Mouse (Mus musculus) bone marrow, adult 2 months (tissue): ENCODE measurements at regions not wholly inside any gene's neighbourhood (a gene's known extent, or its start where the extent isn't known, plus 50 kb on each side); places are given as distances from the start of the nearest gene placed in this dataset.

Source experiments
- CTCF ChIP-seq: fragments of 200-500 bp; IDR thresholded peaks from 2 replicates; pipeline ENCODE4 v1.5.1; 2011; ENCODE audit warnings: low read length, control low read depth; ENCODE audit not compliant: control insufficient read depth, insufficient read depth
- POLR2A ChIP-seq: fragments of 200-500 bp; IDR thresholded peaks from 2 replicates; pipeline ENCODE4 v1.6.1; 2011; ENCODE audit warnings: low read depth, mild to moderate bottlenecking, control low read depth, low read length, borderline replicate concordance; ENCODE audit not compliant: control insufficient read depth

DNA sequence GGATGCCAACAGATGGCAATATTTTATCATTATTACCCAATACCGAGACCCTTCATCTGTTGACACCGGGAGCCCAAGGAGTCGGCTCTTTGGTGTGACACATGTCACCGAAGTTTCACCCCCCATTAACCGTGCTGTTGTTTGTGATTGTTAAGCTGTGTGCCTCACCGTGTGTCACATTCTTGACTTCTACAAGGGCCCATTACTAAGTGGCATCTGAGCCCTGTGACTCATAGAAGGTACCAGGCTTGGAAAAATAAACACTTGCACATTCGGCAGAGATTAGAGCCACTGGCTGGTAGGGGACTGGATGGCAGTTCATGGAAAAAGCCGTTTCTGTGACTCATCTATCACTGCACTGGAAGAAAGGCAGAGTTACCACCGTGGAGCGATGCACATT is 608.4 kb upstream of the Sox9 start:
- TF ChIP-seq CTCF (no peak), POLR2A (no peak)
